Mouse (Mus musculus): ENCODE data around the gene Shisa5. TPM values are rescaled to one million over a fixed set of nuclear protein-coding genes. Genes with fewer than 3 reads are reported as not detected.

The Shisa5 gene
- polyA plus RNA-seq, 1 experiment, result not detected

- H3K27ac ChIP-seq (ENCODE audit: insufficient read depth, low read depth, low read length), result no peak overlapping the region
- WGBS, result 91% methylated on average over 8 of the region's 8 CpGs
Measured at GRCm38 (mm10) chr9:109091802-109092201, 53.4 kb downstream of the Shisa5 start.

GRCm38 (mm10) chr9:109092799-109093198, 54.4 kb downstream of the Shisa5 start:
- TF ChIP-seq POLR2A (IDR thresholded peaks at IDR 0.05; ENCODE audit: insufficient read depth, low read depth, low read length), result no peak
- TF ChIP-seq CTCF (IDR thresholded peaks at IDR 0.05; ENCODE audit: insufficient read depth, low read depth, low read length), result no peak
- whole genome bisulfite sequencing, result 75% methylated on average over 6 of the region's 6 CpGs
- peaks cover 25% of the 10 kb centered on the region for H3K4me1 ChIP-seq (ENCODE audit: control insufficient read depth, insufficient read depth, low read length)
- no peak overlapping the region for H3K27ac ChIP-seq (ENCODE audit: insufficient read depth, low read depth, low read length)
- H3K4me3 ChIP-seq (ENCODE audit: insufficient read depth, low read depth, low read length), result no peak overlapping the region

More at GRCm38 (mm10) chr9:109091802-109092201, 53.4 kb downstream of the Shisa5 start:
- TF ChIP-seq CTCF (IDR thresholded peaks at IDR 0.05; ENCODE audit: insufficient read depth, low read depth, low read length) (no peak), POLR2A (IDR thresholded peaks at IDR 0.05; ENCODE audit: insufficient read depth, low read depth, low read length) (no peak)
- H3K4me3 ChIP-seq (ENCODE audit: insufficient read depth, low read depth, low read length), result no peak overlapping the region
- H3K4me1 ChIP-seq (ENCODE audit: control insufficient read depth, insufficient read depth, low read length), result peaks cover 20% of the 10 kb centered on the region

GRCm38 (mm10) chr9:109093786-109094552, 55.6 kb downstream of the Shisa5 start:
- H3K4me3 ChIP-seq (ENCODE audit: insufficient read depth, low read depth, low read length), result no peak overlapping the region
- no peak overlapping the region for H3K27ac ChIP-seq (ENCODE audit: insufficient read depth, low read depth, low read length)
- WGBS, result 43% methylated on average over 11 of the region's 11 CpGs
- TF ChIP-seq CTCF (IDR thresholded peaks at IDR 0.05; ENCODE audit: insufficient read depth, low read depth, low read length), result no peak
- no peak for TF ChIP-seq POLR2A (IDR thresholded peaks at IDR 0.05; ENCODE audit: insufficient read depth, low read depth, low read length)
- H3K4me1 ChIP-seq (ENCODE audit: control insufficient read depth, insufficient read depth, low read length), result peaks cover 32% of the 10 kb centered on the region

GRCm38 (mm10) chr9:109094553-109095136, 56.3 kb downstream of the Shisa5 start:
- TF ChIP-seq POLR2A (IDR thresholded peaks at IDR 0.05; ENCODE audit: insufficient read depth, low read depth, low read length) (no peak), CTCF (IDR thresholded peaks at IDR 0.05; ENCODE audit: insufficient read depth, low read depth, low read length) (no peak)
- 9% methylated on average over 21 of the region's 21 CpGs for WGBS
- Histone ChIP-seq H3K4me3 (ENCODE audit: insufficient read depth, low read depth, low read length) (peak overlapping the region; percentile 90), H3K4me1 (ENCODE audit: control insufficient read depth, insufficient read depth, low read length) (peaks cover 35% of the 10 kb centered on the region), H3K27ac (ENCODE audit: insufficient read depth, low read depth, low read length) (peak overlapping the region; percentile 81; the same call in 1 of the 2 replicates)

GRCm38 (mm10) chr9:109095137-109095982, 57.0 kb downstream of the Shisa5 start, which contains the start of gene Plxnb1:
Plxnb1 (plus strand) TSS chr9:109095389.
- TF ChIP-seq CTCF (IDR thresholded peaks at IDR 0.05; ENCODE audit: insufficient read depth, low read depth, low read length), result no peak
- peak; percentile 30 for TF ChIP-seq POLR2A (IDR thresholded peaks at IDR 0.05; ENCODE audit: insufficient read depth, low read depth, low read length)
- H3K4me1 ChIP-seq (ENCODE audit: control insufficient read depth, insufficient read depth, low read length), result peaks cover 35% of the 10 kb centered on the region
- peak within 1 kb of the TSS; percentile 90 for H3K4me3 ChIP-seq (ENCODE audit: insufficient read depth, low read depth, low read length)
- peak within 1 kb of the TSS; percentile 93 for H3K27ac ChIP-seq (ENCODE audit: insufficient read depth, low read depth, low read length)
- under 1% methylated on average over 102 of the region's 102 CpGs for WGBS

- H3K4me3 ChIP-seq (ENCODE audit: insufficient read depth, low read depth, low read length), result peak overlapping the region; percentile 90
- peaks cover 35% of the 10 kb centered on the region for H3K4me1 ChIP-seq (ENCODE audit: control insufficient read depth, insufficient read depth, low read length)
- 25% methylated on average over 9 of the region's 9 CpGs for WGBS
- H3K27ac ChIP-seq (ENCODE audit: insufficient read depth, low read depth, low read length), result peak overlapping the region; percentile 93
- TF ChIP-seq CTCF (IDR thresholded peaks at IDR 0.05; ENCODE audit: insufficient read depth, low read depth, low read length) (no peak), POLR2A (IDR thresholded peaks at IDR 0.05; ENCODE audit: insufficient read depth, low read depth, low read length) (no peak)
Measured at GRCm38 (mm10) chr9:109096251-109096661, 57.9 kb downstream of the Shisa5 start.

GRCm38 (mm10) chr9:109096856-109097255, 58.5 kb downstream of the Shisa5 start:
- peak overlapping the region; percentile 93 for H3K27ac ChIP-seq (ENCODE audit: insufficient read depth, low read depth, low read length)
- 39% methylated on average over 6 of the region's 6 CpGs for WGBS
- TF ChIP-seq POLR2A (IDR thresholded peaks at IDR 0.05; ENCODE audit: insufficient read depth, low read depth, low read length), result no peak
- peaks cover 35% of the 10 kb centered on the region for H3K4me1 ChIP-seq (ENCODE audit: control insufficient read depth, insufficient read depth, low read length)
- peak overlapping the region; percentile 90; the same call in 1 of the 2 replicates for H3K4me3 ChIP-seq (ENCODE audit: insufficient read depth, low read depth, low read length)

- 46% methylated on average over 6 of the region's 6 CpGs for WGBS
Measured at GRCm38 (mm10) chr9:109097291-109097690, 58.9 kb downstream of the Shisa5 start.

More at GRCm38 (mm10) chr9:109097291-109097690, 58.9 kb downstream of the Shisa5 start:
- peaks cover 35% of the 10 kb centered on the region for H3K4me1 ChIP-seq (ENCODE audit: control insufficient read depth, insufficient read depth, low read length)
- H3K27ac ChIP-seq (ENCODE audit: insufficient read depth, low read depth, low read length), result peak overlapping the region; percentile 93
- H3K4me3 ChIP-seq (ENCODE audit: insufficient read depth, low read depth, low read length), result 0 out of 2 replicates have a peak overlapping the region, but pooled peaks have one; percentile 90
- no peak for TF ChIP-seq POLR2A (IDR thresholded peaks at IDR 0.05; ENCODE audit: insufficient read depth, low read depth, low read length)
- no peak for TF ChIP-seq CTCF (IDR thresholded peaks at IDR 0.05; ENCODE audit: insufficient read depth, low read depth, low read length)

All from olfactory bulb, adult 2 months (tissue).